Mouse (Mus musculus) limb, embryonic 14.5 days (tissue): ENCODE data around the gene Zdhhc25. TPM values are rescaled to one million over a fixed set of nuclear protein-coding genes. Genes with fewer than 3 reads are reported as not detected.
A peak's percentile ranks its signal among the peaks of the same experiment; 100 is the strongest.

Experiments used
- ATAC-seq: fragments of 200-750 bp; cut with Nextera tagmentation; 2 replicates; pipeline ENCODE4 v1.8.0; 2017; ENCODE audit warnings: low read depth, moderate number of reproducible peaks, moderate TSS enrichment; ENCODE audit not compliant: low FRiP score
- DNase-seq: peaks from one replicate; pipeline ENCODE4 v3.0.0-alpha.2; 2015; ENCODE audit warnings: low spot score
- H3K27ac ChIP-seq: fragments of 300-500 bp; sonication (generic); replicated peaks from 2 replicates; pipeline ENCODE4 v1.5.1; 2014; ENCODE audit warnings: low read depth, mild to moderate bottlenecking, low read length, moderate library complexity, mixed read lengths
- H3K27me3 ChIP-seq: fragments of 300-500 bp; sonication (generic); 2 replicates; pipeline ENCODE4 v1.6.1; 2014; ENCODE audit warnings: low read length, mixed read lengths; ENCODE audit not compliant: control insufficient read depth, insufficient read depth
- H3K36me3 ChIP-seq: fragments of 300-500 bp; sonication (generic); 2 replicates; pipeline ENCODE4 v1.6.1; 2014; ENCODE audit warnings: mild to moderate bottlenecking, low read length, moderate library complexity, mixed read lengths; ENCODE audit not compliant: control insufficient read depth, insufficient read depth
- H3K4me1 ChIP-seq: fragments of 300-500 bp; sonication (generic); 2 replicates; pipeline ENCODE4 v1.6.1; 2014; ENCODE audit warnings: antibody characterized with exemption, low read length, mixed read lengths; ENCODE audit not compliant: control insufficient read depth, insufficient read depth
- H3K4me2 ChIP-seq: fragments of 300-500 bp; sonication (generic); replicated peaks from 2 replicates; pipeline ENCODE4 v1.6.1; 2014; ENCODE audit warnings: low read depth, mild to moderate bottlenecking, low read length, moderate library complexity; ENCODE audit not compliant: severe bottlenecking
- H3K4me3 ChIP-seq: fragments of 300-500 bp; sonication (generic); replicated peaks from 2 replicates; pipeline ENCODE4 v1.5.1; 2014; ENCODE audit warnings: low read length
- H3K9ac ChIP-seq: fragments of 300-500 bp; sonication (generic); 2 replicates; pipeline ENCODE4 v1.6.1; 2014; ENCODE audit warnings: mild to moderate bottlenecking, low read depth, low read length, moderate library complexity; ENCODE audit not compliant: severe bottlenecking
- H3K9me3 ChIP-seq: fragments of 300-500 bp; sonication (generic); 2 replicates; pipeline ENCODE4 v1.6.1; 2016; ENCODE audit warnings: low read length; ENCODE audit not compliant: control insufficient read depth
- POLR2A ChIP-seq: fragments of 200-500 bp; IDR thresholded peaks from 2 replicates; pipeline ENCODE4 v1.8.0; 2012; ENCODE audit warnings: inconsistent platforms, mild to moderate bottlenecking, moderate library complexity, borderline replicate concordance; ENCODE audit not compliant: insufficient read depth, insufficient read length; ENCODE audit errors: extremely low read depth
- WGBS: fragments of 180-500 bp; shearing (Covaris S2); extraction: QIAGEN DNeasy Blood & Tissue Kit; methylation state at CpG from one replicate; pipeline ENCODE4 v1.1.7; 2014; 5-methylcytosine and 5-hydroxymethylcytosine counted together
- polyA plus RNA-seq, 2 experiments: library from polyadenylated mRNA; depleted of rRNA in 1 of 2; stranded (reverse) in 1 of 2; unstranded in 1 of 2; fragments of >200 nt; fragmentation: Nextera tagmentation in 1 of 2; extraction: Ambion mirVana in 1 of 2; gene quantifications; 2 replicates each; pipeline versions ENCODE4 v1.2.1 to v1.2.3; 2012 to 2014

Zdhhc25 gene
- polyA plus RNA-seq, 2 experiments, result not detected

DNA sequence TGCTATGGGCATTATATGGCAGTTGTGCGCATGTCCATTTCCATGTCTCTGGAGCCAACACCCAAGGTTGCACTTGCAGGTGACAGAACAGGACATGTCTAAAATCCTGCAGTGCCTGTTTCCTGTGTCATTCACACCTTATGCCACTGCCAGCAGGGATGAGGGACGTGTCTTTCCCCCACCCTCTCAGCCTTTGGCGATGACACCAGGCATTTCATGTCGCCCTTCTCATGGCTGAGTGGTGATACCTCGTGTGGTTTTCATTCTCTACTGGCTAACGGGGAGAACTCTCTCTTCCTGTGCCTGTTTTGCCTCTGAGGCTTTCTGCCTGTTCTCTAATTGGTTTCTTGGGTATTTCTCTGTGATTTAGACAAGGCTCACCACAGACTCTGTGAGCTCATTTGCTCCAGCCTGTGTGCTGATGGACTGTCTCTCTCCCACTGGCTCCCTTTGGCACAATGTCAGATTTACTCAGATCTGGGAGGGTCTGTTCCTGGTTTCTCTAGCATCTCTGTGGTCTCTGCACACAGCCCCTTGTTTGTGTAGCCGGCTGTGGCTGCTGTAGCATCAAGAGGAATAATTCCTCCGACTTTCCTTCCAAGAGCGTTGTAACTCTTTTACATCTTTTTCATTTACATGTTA lies 3.1 kb downstream of the Zdhhc25 start:
- no peak overlapping the region for H3K9ac ChIP-seq
- no peak overlapping the region for H3K4me2 ChIP-seq
- H3K4me3 ChIP-seq, result no peak overlapping the region
- H3K27me3 ChIP-seq, result no peaks in the 10 kb centered on the region
- no peak for TF ChIP-seq POLR2A
- no peak overlapping the region for H3K27ac ChIP-seq
- no peaks in the 10 kb centered on the region for H3K36me3 ChIP-seq
- H3K4me1 ChIP-seq, result no peaks in the 10 kb centered on the region
- DNase-seq, result no peak
- no peaks in the 10 kb centered on the region for H3K9me3 ChIP-seq
- 64% methylated on average over 9 of the region's 9 CpGs for WGBS
- ATAC-seq, result no peak

DNA sequence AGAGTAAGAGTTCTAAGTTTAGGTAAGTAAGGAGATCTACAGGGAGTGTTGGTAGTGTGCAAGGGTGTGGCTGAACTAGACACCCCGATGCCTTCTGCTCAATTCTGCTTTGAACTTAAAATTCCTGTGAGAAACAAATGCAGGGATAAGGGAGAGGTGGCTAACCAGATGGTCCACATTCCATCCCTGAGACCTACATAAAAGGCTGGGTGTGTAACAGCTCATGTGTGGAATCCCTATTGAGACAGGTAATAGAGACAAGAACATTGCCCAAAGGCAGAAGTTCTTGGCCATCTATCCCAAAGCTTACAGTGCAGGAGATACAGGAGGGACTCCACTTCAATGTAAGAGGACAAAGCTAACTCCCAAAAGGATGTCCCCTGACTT lies 3.6 kb downstream of the Zdhhc25 start:
- TF ChIP-seq POLR2A, result no peak
- Histone ChIP-seq H3K4me1 (no peaks in the 10 kb centered on the region), H3K9ac (no peak overlapping the region), H3K4me2 (no peak overlapping the region), H3K27me3 (no peaks in the 10 kb centered on the region), H3K27ac (no peak overlapping the region), H3K4me3 (no peak overlapping the region), H3K9me3 (no peaks in the 10 kb centered on the region), H3K36me3 (no peaks in the 10 kb centered on the region)
- WGBS, result 68% methylated on average over 1 of the region's 1 CpGs
- DNase-seq (peak; percentile 23), ATAC-seq (no peak)

DNA sequence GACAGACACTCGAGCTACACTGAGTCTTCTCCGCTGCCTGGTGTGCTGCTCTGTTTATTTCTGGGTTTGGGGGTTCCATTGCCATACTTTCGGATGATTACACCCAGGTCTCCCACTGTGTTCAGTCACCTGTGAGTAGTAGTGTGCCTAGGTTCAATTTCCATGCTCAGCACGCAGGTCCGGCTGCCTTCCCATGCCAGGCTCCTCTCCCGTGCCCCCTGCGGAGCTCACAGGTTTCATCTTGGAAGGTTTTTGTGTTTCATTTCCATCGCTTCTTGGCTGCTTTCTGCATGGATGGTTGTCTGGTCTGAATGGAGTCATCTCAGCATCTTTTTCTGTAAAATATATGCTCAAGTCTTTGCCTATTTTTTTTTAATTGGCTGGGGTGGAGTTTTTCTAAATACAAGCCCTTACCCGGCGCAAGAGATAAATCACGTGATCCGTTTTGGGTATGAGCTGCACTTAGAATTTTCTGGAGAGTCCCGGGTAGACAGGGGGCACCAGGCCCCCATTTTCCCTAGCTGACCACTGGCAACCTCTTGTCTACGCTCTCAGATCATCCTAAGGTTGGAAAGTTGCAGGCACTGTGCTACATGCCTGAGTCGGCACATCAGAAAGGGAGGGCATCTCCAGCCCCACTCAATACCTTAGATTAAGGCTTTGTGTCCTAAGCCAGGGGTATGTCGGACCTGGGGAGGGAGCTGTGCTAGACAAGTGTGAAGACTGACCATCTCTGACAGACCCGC lies 4.7 kb downstream of the Zdhhc25 start:
- ATAC-seq (no peak), DNase-seq (no peak)
- Histone ChIP-seq H3K4me1 (no peaks in the 10 kb centered on the region), H3K36me3 (no peaks in the 10 kb centered on the region), H3K9me3 (no peaks in the 10 kb centered on the region), H3K4me3 (no peak overlapping the region), H3K9ac (no peak overlapping the region), H3K27me3 (no peaks in the 10 kb centered on the region), H3K27ac (no peak overlapping the region), H3K4me2 (no peak overlapping the region)
- no peak for TF ChIP-seq POLR2A
- WGBS, result 88% methylated on average over 17 of the region's 17 CpGs

DNA sequence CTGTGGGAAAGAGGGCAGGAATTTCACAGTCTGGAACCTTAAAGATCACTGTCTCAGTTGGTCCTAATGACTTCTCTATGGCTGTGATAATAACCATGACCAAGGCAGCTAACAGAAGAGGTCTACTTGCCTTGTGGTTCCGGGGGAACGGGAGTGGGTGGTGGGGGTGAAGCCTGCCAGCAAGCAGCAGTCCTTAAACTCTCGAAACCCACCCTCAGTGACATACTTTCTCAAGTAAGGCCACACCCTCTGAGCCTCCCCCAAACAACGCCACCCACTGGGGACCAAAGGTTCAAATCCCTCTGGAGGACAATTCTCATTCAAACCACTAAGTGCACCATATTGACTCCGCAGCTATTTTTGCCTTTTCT lies 5.3 kb downstream of the Zdhhc25 start:
- 87% methylated on average over 5 of the region's 5 CpGs for WGBS
- TF ChIP-seq POLR2A, result no peak
- Histone ChIP-seq H3K27ac (no peak overlapping the region), H3K27me3 (no peaks in the 10 kb centered on the region), H3K36me3 (no peaks in the 10 kb centered on the region), H3K4me1 (no peaks in the 10 kb centered on the region), H3K9ac (no peak overlapping the region), H3K9me3 (no peaks in the 10 kb centered on the region), H3K4me3 (no peak overlapping the region), H3K4me2 (no peak overlapping the region)
- ATAC-seq (no peak), DNase-seq (no peak)

DNA sequence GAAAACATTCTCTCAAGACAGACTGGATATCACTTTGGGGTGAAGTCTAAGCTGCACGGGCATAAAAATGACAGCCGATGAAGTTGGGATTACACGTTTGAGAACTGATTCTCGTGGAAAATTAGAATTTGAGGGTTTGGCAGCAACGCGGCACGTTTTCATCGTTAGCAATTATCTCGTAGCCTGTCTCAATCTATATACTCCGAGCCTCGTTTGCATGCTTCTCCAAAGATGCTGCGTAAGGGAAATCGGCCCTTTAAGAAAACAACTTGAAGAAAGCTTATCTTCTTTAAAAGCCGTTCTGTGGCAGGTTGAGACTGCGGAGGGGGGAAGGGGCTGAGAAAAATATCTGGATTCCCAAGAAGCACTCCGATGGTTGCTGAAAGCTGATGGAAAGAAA lies 17.0 kb downstream of the Zdhhc25 start:
- no peak overlapping the region for H3K4me2 ChIP-seq
- no peak overlapping the region for H3K27ac ChIP-seq
- no peaks in the 10 kb centered on the region for H3K27me3 ChIP-seq
- DNase-seq, result no peak
- no peaks in the 10 kb centered on the region for H3K4me1 ChIP-seq
- H3K9ac ChIP-seq, result no peak overlapping the region
- H3K36me3 ChIP-seq, result no peaks in the 10 kb centered on the region
- no peak for TF ChIP-seq POLR2A
- WGBS, result 87% methylated on average over 16 of the region's 16 CpGs
- no peak for ATAC-seq
- H3K4me3 ChIP-seq, result no peak overlapping the region
- H3K9me3 ChIP-seq, result no peaks in the 10 kb centered on the region
